Mouse (Mus musculus) midbrain, postnatal 0 days (tissue): ENCODE data around the gene Ptbp3. TPM values are rescaled to one million over a fixed set of nuclear protein-coding genes. Genes with fewer than 3 reads are reported as not detected.

Source experiments
- ATAC-seq: fragments of 200-750 bp; cut with Nextera tagmentation; 2 replicates; pipeline ENCODE4 v1.8.0; 2017; ENCODE audit warnings: moderate number of reproducible peaks, mild to moderate bottlenecking, moderate TSS enrichment, moderate library complexity; ENCODE audit not compliant: low FRiP score
- DNase-seq: peaks from one replicate; pipeline ENCODE4 v3.0.0-alpha.2; 2015; ENCODE audit warnings: low spot score
- H3K27ac ChIP-seq: fragments of 300-500 bp; sonication (generic); 2 replicates; pipeline ENCODE4 v1.5.1; 2014; ENCODE audit warnings: low read depth, mild to moderate bottlenecking, low read length, mixed read lengths
- H3K27me3 ChIP-seq: fragments of 300-500 bp; sonication (generic); 2 replicates; pipeline ENCODE4 v1.6.1; 2014; ENCODE audit warnings: low read length, control low read depth, mixed read lengths; ENCODE audit not compliant: insufficient read depth
- H3K36me3 ChIP-seq: fragments of 300-500 bp; sonication (generic); 2 replicates; pipeline ENCODE4 v1.6.1; 2014; ENCODE audit warnings: low read length, control low read depth, mixed read lengths; ENCODE audit not compliant: insufficient read depth
- H3K4me1 ChIP-seq: fragments of 300-500 bp; sonication (generic); 2 replicates; pipeline ENCODE4 v1.6.1; 2014; ENCODE audit warnings: mild to moderate bottlenecking, control low read depth, antibody characterized with exemption, low read length, mixed read lengths; ENCODE audit not compliant: insufficient read depth
- H3K4me2 ChIP-seq: fragments of 300-500 bp; sonication (generic); 2 replicates; pipeline ENCODE4 v1.6.1; 2014; ENCODE audit warnings: low read depth, mild to moderate bottlenecking, low read length, mixed read lengths; ENCODE audit not compliant: poor library complexity, severe bottlenecking
- H3K4me3 ChIP-seq: fragments of 300-500 bp; sonication (generic); 2 replicates; pipeline ENCODE4 v1.5.1; 2014; ENCODE audit warnings: low read depth, mild to moderate bottlenecking, low read length, moderate library complexity
- H3K9ac ChIP-seq: fragments of 300-500 bp; sonication (generic); replicated peaks from 2 replicates; pipeline ENCODE4 v1.6.1; 2014; ENCODE audit warnings: mild to moderate bottlenecking, low read length, moderate library complexity, mixed read lengths; ENCODE audit not compliant: poor library complexity, severe bottlenecking
- H3K9me3 ChIP-seq: fragments of 300-500 bp; sonication (generic); 2 replicates; pipeline ENCODE4 v1.6.1; 2016; ENCODE audit warnings: low read length, control low read depth
- CTCF ChIP-seq: IDR thresholded peaks from 2 replicates; pipeline ENCODE4 v1.5.1; 2016; ENCODE audit warnings: antibody characterized with exemption, mild to moderate bottlenecking
- WGBS: fragments of 180-500 bp; shearing (Covaris S2); extraction: QIAGEN DNeasy Blood & Tissue Kit; methylation state at CpG from one replicate; pipeline ENCODE4 v1.1.7; 2014; 5-methylcytosine and 5-hydroxymethylcytosine counted together
- polyA plus RNA-seq: library from polyadenylated mRNA; unstranded; fragments of >200 nt; fragmentation: Nextera tagmentation; extraction: Ambion mirVana; gene quantifications from 2 replicates; pipeline ENCODE4 v1.2.1, GENCODE M21; 2015
- total RNA-seq: library from RNA; depleted of rRNA; stranded (reverse); fragments of >200 nt; gene quantifications from 2 replicates; pipeline ENCODE4 v1.2.3, GENCODE M21; 2014

The Ptbp3 gene
- total and polyA plus RNA-seq, 2 experiments from 2014 or later: 10.5 to 35.8 TPM

DNA sequence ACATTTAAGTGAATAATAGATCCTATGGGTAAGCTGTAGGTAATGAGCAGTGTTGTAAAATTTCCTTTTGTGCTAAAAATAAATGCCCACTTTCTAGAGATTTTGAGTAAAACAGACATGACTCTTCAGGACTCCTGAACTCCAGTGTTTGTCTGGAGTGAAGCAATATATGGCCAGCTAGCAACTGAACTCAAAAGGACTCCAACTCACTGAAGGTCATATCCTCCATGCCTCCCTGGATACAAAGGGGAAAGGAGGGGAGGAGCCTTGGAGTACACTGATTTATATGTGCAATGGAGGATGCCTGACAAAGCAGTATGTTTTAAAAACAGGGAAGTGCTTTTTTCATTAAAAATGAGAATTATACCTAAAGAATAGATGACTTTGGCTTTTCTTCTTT is 77.9 kb downstream of the Ptbp3 start:
- no peak overlapping the region for H3K4me2 ChIP-seq
- ATAC-seq: no peak
- no peak for DNase-seq
- H3K27me3 ChIP-seq: no peaks in the 10 kb centered on the region
- no peak for TF ChIP-seq CTCF
- no peaks in the 10 kb centered on the region for H3K4me1 ChIP-seq
- H3K9me3 ChIP-seq: no peaks in the 10 kb centered on the region
- H3K36me3 ChIP-seq: peaks cover 2% of the 10 kb centered on the region; the same call in 1 of the 2 replicates
- H3K4me3 ChIP-seq: no peak overlapping the region
- H3K9ac ChIP-seq: no peak overlapping the region
- no peak overlapping the region for H3K27ac ChIP-seq

DNA sequence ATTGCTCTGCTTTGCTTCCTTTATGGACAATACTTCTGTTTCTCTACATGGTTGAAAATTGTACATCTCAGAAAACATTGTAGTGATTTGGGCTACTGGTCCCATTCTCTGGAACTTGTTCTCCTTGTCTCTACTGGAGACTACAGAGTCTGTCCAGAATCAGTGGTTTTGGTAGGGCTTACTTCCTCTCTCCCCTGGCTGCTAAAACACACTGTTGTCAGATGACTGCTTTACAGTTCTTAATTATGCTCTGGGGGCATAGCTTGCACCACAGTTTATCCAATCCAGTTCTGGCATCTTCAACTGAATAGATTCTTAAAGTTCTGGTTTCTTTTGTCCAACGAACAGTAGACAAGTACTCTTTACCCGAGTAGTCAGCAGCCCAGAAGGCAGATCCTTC is 83.7 kb downstream of the Ptbp3 start:
- H3K9me3 ChIP-seq: no peaks in the 10 kb centered on the region
- H3K9ac ChIP-seq: no peak overlapping the region
- H3K36me3 ChIP-seq: no peaks in the 10 kb centered on the region
- no peak for TF ChIP-seq CTCF
- no peak overlapping the region for H3K4me3 ChIP-seq
- DNase-seq: no peak
- no peak for ATAC-seq
- H3K27ac ChIP-seq: no peak overlapping the region
- no peaks in the 10 kb centered on the region for H3K4me1 ChIP-seq
- no peak overlapping the region for H3K4me2 ChIP-seq
- 81% methylated on average over 2 of the region's 2 CpGs for WGBS
- no peaks in the 10 kb centered on the region for H3K27me3 ChIP-seq

DNA sequence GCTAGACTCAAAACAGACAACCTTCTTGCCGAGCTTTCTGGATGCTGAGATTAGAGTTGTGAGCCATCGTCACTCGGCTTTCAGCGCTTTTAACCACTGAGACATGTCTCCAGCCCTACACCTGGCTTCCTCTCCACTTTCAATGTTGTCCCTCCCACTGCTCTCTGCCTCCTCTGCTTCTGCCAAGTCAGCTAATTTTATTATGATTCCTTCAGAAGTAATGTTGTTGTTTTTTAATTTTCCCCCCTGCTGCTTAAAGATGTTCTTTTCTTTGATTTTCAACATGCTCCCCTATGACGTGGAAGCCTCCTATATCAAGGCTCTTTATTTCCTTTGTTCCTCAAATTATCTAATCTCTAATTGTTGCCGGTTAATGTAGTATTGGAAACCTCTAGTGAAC is 84.5 kb downstream of the Ptbp3 start:
- ATAC-seq: no peak
- no peak for DNase-seq
- H3K27me3 ChIP-seq: no peaks in the 10 kb centered on the region
- TF ChIP-seq CTCF: no peak
- no peak overlapping the region for H3K27ac ChIP-seq
- H3K4me2 ChIP-seq: no peak overlapping the region
- H3K4me1 ChIP-seq: no peaks in the 10 kb centered on the region
- 78% methylated on average over 6 of the region's 6 CpGs for WGBS
- H3K9me3 ChIP-seq: no peaks in the 10 kb centered on the region
- H3K4me3 ChIP-seq: no peak overlapping the region
- H3K9ac ChIP-seq: no peak overlapping the region
- H3K36me3 ChIP-seq: no peaks in the 10 kb centered on the region

GRCm38 (mm10) chr4:59462494-59462893 is 86.7 kb downstream of the Ptbp3 start:
- Histone ChIP-seq H3K4me2 (no peak overlapping the region), H3K27ac (no peak overlapping the region), H3K4me3 (no peak overlapping the region), H3K27me3 (no peaks in the 10 kb centered on the region), H3K4me1 (no peaks in the 10 kb centered on the region), H3K9me3 (no peaks in the 10 kb centered on the region), H3K9ac (no peak overlapping the region), H3K36me3 (no peaks in the 10 kb centered on the region)
- ATAC-seq (no peak), DNase-seq (no peak)
- no peak for TF ChIP-seq CTCF
- 85% methylated on average over 6 of the region's 6 CpGs for WGBS

- 82% methylated on average over 11 of the region's 11 CpGs for WGBS
- Histone ChIP-seq H3K9ac (no peak overlapping the region), H3K4me2 (no peak overlapping the region), H3K36me3 (no peaks in the 10 kb centered on the region), H3K27ac (no peak overlapping the region), H3K27me3 (no peaks in the 10 kb centered on the region), H3K4me3 (no peak overlapping the region), H3K4me1 (no peaks in the 10 kb centered on the region), H3K9me3 (no peaks in the 10 kb centered on the region)
- DNase-seq: no peak
- no peak for ATAC-seq
- TF ChIP-seq CTCF: no peak
These were observed 87.9 kb downstream of the Ptbp3 start for GRCm38 (mm10) chr4:59461116-59461727.

GRCm38 (mm10) chr4:59459216-59459955 is 89.8 kb downstream of the Ptbp3 start:
- Histone ChIP-seq H3K4me2 (no peak overlapping the region), H3K36me3 (no peaks in the 10 kb centered on the region), H3K27ac (no peak overlapping the region), H3K9me3 (no peaks in the 10 kb centered on the region), H3K9ac (no peak overlapping the region), H3K4me3 (no peak overlapping the region), H3K27me3 (no peaks in the 10 kb centered on the region), H3K4me1 (no peaks in the 10 kb centered on the region)
- DNase-seq (no peak), ATAC-seq (no peak)
- no peak for TF ChIP-seq CTCF
- WGBS: 84% methylated on average over 13 of the region's 13 CpGs
